34 mouse cellular contexts compared by ENCODE assay signal in genomic region chr9:69766936-69767335, GRCm38 (mm10). TPM values are rescaled to one million over a fixed set of nuclear protein-coding genes. Genes with fewer than 3 reads are reported as not detected.
DNase-seq lines count a peak whose midpoint lies in the region; ATAC-seq and TF ChIP-seq lines count a peak whose summit lies in the region.
"Had no signal": no experiment of that assay in that cellular context is flagged by ENCODE, and none has a peak within 500 bp of the region (broad histone marks: within the 10 kb centered on the region; RNA-seq: fewer than 3 reads in every experiment).

No protein-coding gene starts in this region.

- no peak for TF ChIP-seq EP300 in CH12.LX (IDR thresholded peaks at IDR 0.05; ENCODE audit: low read length)

- H3K4me2 ChIP-seq in hindbrain, embryonic 11.5 days (replicated peaks; ENCODE audit: low read depth, low read length) = no peak overlapping the region; the same call in 1 of the 2 replicates
- H3K4me2 ChIP-seq in hindbrain, postnatal 0 days (ENCODE audit: low read depth, low read length) = no peak overlapping the region; the same call in 1 of the 2 replicates
- no peak overlapping the region for H3K4me2 ChIP-seq in CH12.LX (ENCODE audit: insufficient read depth, low read depth, poor library complexity, severe bottlenecking)
- peak overlapping the region; percentile 26; the same call in 1 of the 2 replicates for H3K4me2 ChIP-seq in neural tube, embryonic 11.5 days (ENCODE audit: low read depth)
- H3K4me2 ChIP-seq: embryonic facial prominence, embryonic 13.5 days; limb, embryonic 15.5 days; lung, embryonic 14.5 days had no signal

- dilution Hi-C loops in CH12.LX (cut with MboI; ENCODE audit: extremely low pct_ligation_motif_present, extremely low pct_unique_long_range_greater_than_20kb, low sequenced_read_pairs) = no loop called here

- in situ Hi-C loops in CH12.LX (cut with MboI; ENCODE audit: low pct_ligation_motif_present, low pct_unique_long_range_greater_than_20kb, low sequenced_read_pairs) = no loop called here

- H3K36me3 ChIP-seq in hindbrain, embryonic 11.5 days (ENCODE audit: control insufficient read depth, insufficient read depth, low read length) = no peaks in the 10 kb centered on the region
- H3K36me3 ChIP-seq in hindbrain, postnatal 0 days (ENCODE audit: insufficient read depth, low read length) = no peaks in the 10 kb centered on the region
- no peaks in the 10 kb centered on the region for H3K36me3 ChIP-seq in CH12.LX (replicated peaks in 1 of 2; ENCODE audit: control insufficient read depth in 1 of 2, insufficient read depth in 1 of 2, low read length in 1 of 2)
- no peaks in the 10 kb centered on the region for H3K36me3 ChIP-seq in neural tube, embryonic 11.5 days (ENCODE audit: control insufficient read depth, insufficient read depth, low read length)
- H3K36me3 ChIP-seq: embryonic facial prominence, embryonic 13.5 days; heart, embryonic 10.5 days; limb, embryonic 15.5 days had no signal

- no peak overlapping the region for H3K27ac ChIP-seq in hindbrain, embryonic 11.5 days (ENCODE audit: low read depth, low read length)
- H3K27ac ChIP-seq in hindbrain, postnatal 0 days = no peak overlapping the region
- H3K27ac ChIP-seq in CH12.LX (ENCODE audit: insufficient read depth, low read depth) = no peak overlapping the region
- no peak overlapping the region for H3K27ac ChIP-seq in neural tube, embryonic 11.5 days (ENCODE audit: low read depth, low read length)
- H3K27ac ChIP-seq: embryonic facial prominence, embryonic 13.5 days; heart, embryonic 10.5 days; limb, embryonic 15.5 days; liver, embryonic 14.5 days had no signal

- TF ChIP-seq POLR2A in CH12.LX (IDR thresholded peaks at IDR 0.05; ENCODE audit: low read depth, low read length) = no peak

- DNase-seq in hindbrain, embryonic 11.5 days (ENCODE audit: low spot score) = peak; percentile 43
- no peak for DNase-seq in hindbrain, postnatal 0 days (ENCODE audit: low spot score)
- DNase-seq in CH12.LX (ENCODE audit: extremely low read depth) = no peak
- DNase-seq in embryo, embryonic 9.5 days (ENCODE audit: extremely low spot score) = peak; percentile 56
- DNase-seq in neural tube, embryonic 11.5 days (ENCODE audit: low spot score) = no peak
- no peak for DNase-seq in layer of hippocampus, adult 11-12 months (ENCODE audit: low spot score)
- no peak for DNase-seq in gastrocnemius, postnatal 25 days
- DNase-seq: adrenal gland, adult 8-10 months; cerebellum, adult 9-10 months; heart, postnatal 4 days; kidney, adult 8-10 months; kidney, postnatal 10 days; left cerebral cortex, postnatal 4 days; lung, embryonic 14.5 days; lung, postnatal 36 days; right cerebral cortex, postnatal 25 days; spleen, adult 18-20 months had no signal

- no peaks in the 10 kb centered on the region for H3K79me2 ChIP-seq in CH12.LX (replicated peaks; ENCODE audit: control insufficient read depth, extremely low read depth, insufficient read depth, poor library complexity, severe bottlenecking)

- WGBS in hindbrain, embryonic 11.5 days = 2% methylated on average over 4 of the region's 4 CpGs
- WGBS in hindbrain, postnatal 0 days = 5% methylated on average over 4 of the region's 4 CpGs
- whole genome bisulfite sequencing in neural tube, embryonic 11.5 days = under 1% methylated on average over 4 of the region's 4 CpGs

- H3K4me3 ChIP-seq in hindbrain, embryonic 11.5 days (ENCODE audit: low read depth, low read length) = no peak overlapping the region
- H3K4me3 ChIP-seq in hindbrain, postnatal 0 days (ENCODE audit: low read length) = no peak overlapping the region
- H3K4me3 ChIP-seq in CH12.LX (replicated peaks in 1 of 3; ENCODE audit: low read depth in 2 of 3, low read length in 2 of 3, poor library complexity in 1 of 3) = no peak overlapping the region
- no peak overlapping the region for H3K4me3 ChIP-seq in neural tube, embryonic 11.5 days (ENCODE audit: low read depth, low read length)
- H3K4me3 ChIP-seq: embryonic facial prominence, embryonic 13.5 days; erythroblast, embryonic 14.5 days; heart, embryonic 10.5 days; limb, embryonic 15.5 days; megakaryocyte, embryonic 14.5 days; myocyte had no signal

- no peaks in the 10 kb centered on the region for H3K9me3 ChIP-seq in hindbrain, embryonic 11.5 days (ENCODE audit: control insufficient read depth, low read length)
- no peaks in the 10 kb centered on the region for H3K9me3 ChIP-seq in hindbrain, postnatal 0 days (ENCODE audit: low read length)
- H3K9me3 ChIP-seq in CH12.LX (replicated peaks; ENCODE audit: low read length) = peaks cover 31% of the 10 kb centered on the region
- H3K9me3 ChIP-seq in neural tube, embryonic 11.5 days (ENCODE audit: control insufficient read depth, low read length) = no peaks in the 10 kb centered on the region
- H3K9me3 ChIP-seq: embryonic facial prominence, embryonic 13.5 days; heart, embryonic 10.5 days; limb, embryonic 15.5 days had no signal

- no peak overlapping the region for H3K9ac ChIP-seq in hindbrain, embryonic 11.5 days (ENCODE audit: low read depth, low read length)
- H3K9ac ChIP-seq in hindbrain, postnatal 0 days (replicated peaks; ENCODE audit: low read length) = no peak overlapping the region
- H3K9ac ChIP-seq in CH12.LX (ENCODE audit: insufficient read depth, low read depth) = no peak overlapping the region
- H3K9ac ChIP-seq in neural tube, embryonic 11.5 days (ENCODE audit: low read length) = no peak overlapping the region
- H3K9ac ChIP-seq: embryonic facial prominence, embryonic 13.5 days; limb, embryonic 15.5 days; liver, embryonic 14.5 days; lung, embryonic 14.5 days had no signal

- H3K4me1 ChIP-seq in hindbrain, embryonic 11.5 days (replicated peaks; ENCODE audit: control insufficient read depth, insufficient read depth, low read length) = peaks cover 26% of the 10 kb centered on the region
- H3K4me1 ChIP-seq in hindbrain, postnatal 0 days (ENCODE audit: insufficient read depth, low read length) = no peaks in the 10 kb centered on the region
- peaks cover 0 to 16% of the 10 kb centered on the region in 2 experiments; a peak in 2 of 4 replicates for H3K4me1 ChIP-seq in CH12.LX (ENCODE audit: control insufficient read depth in 1 of 2, insufficient read depth in 2 of 2)
- H3K4me1 ChIP-seq in neural tube, embryonic 11.5 days (ENCODE audit: control insufficient read depth, insufficient read depth, low read length) = peaks cover 41% of the 10 kb centered on the region

- TF ChIP-seq RAD21 in CH12.LX (IDR thresholded peaks at IDR 0.05; ENCODE audit: low read depth, low read length) = no peak

- no peak for ATAC-seq in hindbrain, embryonic 11.5 days (ENCODE audit: low FRiP score)
- ATAC-seq in hindbrain, postnatal 0 days = no peak
- no peak for ATAC-seq in neural tube, embryonic 11.5 days (ENCODE audit: insufficient read depth, low FRiP score, low TSS enrichment)
- ATAC-seq: forebrain, embryonic 14.5 days had no signal

- peaks cover 66% of the 10 kb centered on the region for H3K27me3 ChIP-seq in hindbrain, embryonic 11.5 days (ENCODE audit: control insufficient read depth, insufficient read depth, low read length)
- H3K27me3 ChIP-seq in hindbrain, postnatal 0 days (ENCODE audit: insufficient read depth, low read length) = peaks cover 86% of the 10 kb centered on the region
- no peaks in the 10 kb centered on the region for H3K27me3 ChIP-seq in CH12.LX (replicated peaks)
- H3K27me3 ChIP-seq in neural tube, embryonic 11.5 days (ENCODE audit: control insufficient read depth, insufficient read depth, low read length) = peaks cover 77% of the 10 kb centered on the region

- no peak for TF ChIP-seq CTCF in hindbrain, postnatal 0 days (IDR thresholded peaks at IDR 0.05; ENCODE audit: low read depth)
- TF ChIP-seq CTCF in CH12.LX (conservative IDR thresholded peaks at IDR 0.05 in 1 of 2, IDR thresholded peaks at IDR 0.05 in 1 of 2; ENCODE audit: low read depth in 2 of 2, low read length in 2 of 2) = no peak

TF ChIP-seq in CH12.LX, 34 proteins besides CTCF, POLR2A, EP300 and RAD21:
- TF ChIP-seq MEF2A (IDR thresholded peaks at IDR 0.05; ENCODE audit: borderline replicate concordance, low read depth, low read length) (no peak), ZNF384 (IDR thresholded peaks at IDR 0.05; ENCODE audit: low read depth, low read length) (peak; percentile 70)

RNA-seq across cellular contexts. Expression of gene Foxb1, which starts 6.2 kb away (rescaled TPM):
- polyA plus RNA-seq in hindbrain, embryonic 11.5 days (2014; fragmentation: Nextera tagmentation; extraction: Ambion mirVana) = 3.1 and 3.8 TPM in 2 replicates
- total RNA-seq in hindbrain, postnatal 0 days (2014; rRNA removed) = 10.0 and 11.4 TPM in 2 replicates
- 5.5 and 5.7 TPM in 2 replicates for polyA plus RNA-seq in hindbrain, postnatal 0 days (2015; fragmentation: Nextera tagmentation; extraction: Ambion mirVana)
- not detected in 2 replicates for total RNA-seq in CH12.LX (2012; rRNA removed)
- not detected in 2 replicates for total RNA-seq in CH12.LX (2014; rRNA removed)
- not detected in 2 replicates for polyA plus RNA-seq in CH12.LX (2012; ENCODE audit: insufficient read length, low read depth)
- polyA plus RNA-seq in neural tube, embryonic 11.5 days (2014; fragmentation: Nextera tagmentation; extraction: Ambion mirVana) = 3.7 and 4.2 TPM in 2 replicates
- total RNA-seq in gastrocnemius, postnatal 25 days (2021) = not detected
- total RNA-seq: adrenal gland, adult 8-10 months; common myeloid progenitor, adult 5-6 weeks; gastrocnemius, adult 8-10 months; granulocyte monocyte progenitor cell, adult 5-6 weeks; heart, postnatal 4 days; layer of hippocampus, adult 18-20 months; layer of hippocampus, postnatal 14 days; MEL had no signal
- polyA plus RNA-seq: erythroblast, embryonic 14.5 days; heart, embryonic 10.5 days; heart, embryonic 16.5 days; intestine, embryonic 14.5 days; limb, embryonic 15.5 days; liver, embryonic 14.5 days; lung, embryonic 14.5 days; myocyte; testis, adult 2 months had no signal

Comparison
In these comparisons a context has a peak if more than half of its experiments do, and no peak if none do; other contexts are left out.
1. DNase-seq: peak in hindbrain, embryonic 11.5 days (single experiment) and embryo, embryonic 9.5 days (single experiment); none in hindbrain, postnatal 0 days (single experiment), CH12.LX (single experiment), neural tube, embryonic 11.5 days (single experiment), layer of hippocampus, adult 11-12 months (single experiment) and gastrocnemius, postnatal 25 days (single experiment).